Mouse (Mus musculus) embryo, embryonic 11.5 days (tissue): ENCODE results near the gene Lacc1.

Experiments
- DNase-seq: peaks from one replicate; pipeline ENCODE4 v3.0.0-alpha.2; 2012; ENCODE audit warnings: low read depth, low spot score

The Lacc1 gene

GRCm38 (mm10) chr14:76979569-76979968 lies 57.1 kb downstream of the Lacc1 start:
- DNase-seq, result no peak
